Mouse (Mus musculus): ENCODE results near the gene Pxylp1. TPM values are rescaled to one million over a fixed set of nuclear protein-coding genes. Genes with fewer than 3 reads are reported as not detected.

Gene Pxylp1
- polyA plus RNA-seq, 1 experiment from 2014 or later = 22.8 TPM

- Histone ChIP-seq H3K36me3 (no peaks in the 10 kb centered on the region), H3K27me3 (ENCODE audit: insufficient read depth, poor library complexity, severe bottlenecking) (no peaks in the 10 kb centered on the region), H3K27ac (no peak overlapping the region), H3K4me3 (no peak overlapping the region), H3K9me3 (no peaks in the 10 kb centered on the region), H3K4me1 (peaks cover 67% of the 10 kb centered on the region)
- WGBS = 91% methylated on average over 5 of the region's 5 CpGs
- no peak for DNase-seq (ENCODE audit: low spot score)
Measured at GRCm38 (mm10) chr9:96866196-96866595, 26.3 kb downstream of the Pxylp1 start.

GRCm38 (mm10) chr9:96865473-96866050 lies 26.9 kb downstream of the Pxylp1 start:
- 72% methylated on average over 16 of the region's 16 CpGs for WGBS
- Histone ChIP-seq H3K36me3 (no peaks in the 10 kb centered on the region), H3K4me1 (peaks cover 73% of the 10 kb centered on the region), H3K9me3 (no peaks in the 10 kb centered on the region), H3K27me3 (ENCODE audit: insufficient read depth, poor library complexity, severe bottlenecking) (no peaks in the 10 kb centered on the region), H3K4me3 (no peak overlapping the region), H3K27ac (no peak overlapping the region)
- DNase-seq (ENCODE audit: low spot score) = no peak

GRCm38 (mm10) chr9:96863539-96863938 lies 28.9 kb downstream of the Pxylp1 start:
- no peak for DNase-seq (ENCODE audit: low spot score)
- peaks cover 84% of the 10 kb centered on the region for H3K4me1 ChIP-seq
- WGBS = 22% methylated on average over 3 of the region's 3 CpGs
- H3K9me3 ChIP-seq = no peaks in the 10 kb centered on the region
- H3K4me3 ChIP-seq = no peak overlapping the region
- H3K36me3 ChIP-seq = no peaks in the 10 kb centered on the region
- H3K27ac ChIP-seq = peak overlapping the region; percentile 11; the same call in 1 of the 2 replicates
- no peaks in the 10 kb centered on the region for H3K27me3 ChIP-seq (ENCODE audit: insufficient read depth, poor library complexity, severe bottlenecking)

GRCm38 (mm10) chr9:96862836-96863235 lies 29.6 kb downstream of the Pxylp1 start:
- H3K4me1 ChIP-seq = peaks cover 87% of the 10 kb centered on the region
- no peaks in the 10 kb centered on the region for H3K9me3 ChIP-seq
- no peaks in the 10 kb centered on the region for H3K36me3 ChIP-seq
- WGBS = 50% methylated on average over 4 of the region's 4 CpGs
- DNase-seq (ENCODE audit: low spot score) = no peak
- H3K27ac ChIP-seq = no peak overlapping the region
- no peaks in the 10 kb centered on the region for H3K27me3 ChIP-seq (ENCODE audit: insufficient read depth, poor library complexity, severe bottlenecking)
- no peak overlapping the region for H3K4me3 ChIP-seq

GRCm38 (mm10) chr9:96861092-96861487 lies 31.4 kb downstream of the Pxylp1 start:
- H3K36me3 ChIP-seq = no peaks in the 10 kb centered on the region
- H3K9me3 ChIP-seq = no peaks in the 10 kb centered on the region
- 74% methylated on average over 10 of the region's 10 CpGs for WGBS
- H3K27ac ChIP-seq = peak overlapping the region; percentile 76; the same call in 1 of the 2 replicates
- peaks cover 80% of the 10 kb centered on the region for H3K4me1 ChIP-seq
- DNase-seq (ENCODE audit: low spot score) = no peak
- H3K4me3 ChIP-seq = no peak overlapping the region
- no peaks in the 10 kb centered on the region for H3K27me3 ChIP-seq (ENCODE audit: insufficient read depth, poor library complexity, severe bottlenecking)

- WGBS = 84% methylated on average over 5 of the region's 5 CpGs
- no peaks in the 10 kb centered on the region for H3K36me3 ChIP-seq
- H3K4me1 ChIP-seq = peaks cover 76% of the 10 kb centered on the region
- peak overlapping the region; percentile 76; the same call in 1 of the 2 replicates for H3K27ac ChIP-seq
- H3K27me3 ChIP-seq (ENCODE audit: insufficient read depth, poor library complexity, severe bottlenecking) = no peaks in the 10 kb centered on the region
- DNase-seq (ENCODE audit: low spot score) = no peak
- H3K4me3 ChIP-seq = no peak overlapping the region
- H3K9me3 ChIP-seq = no peaks in the 10 kb centered on the region
Measured at GRCm38 (mm10) chr9:96860380-96861091, 31.9 kb downstream of the Pxylp1 start.

GRCm38 (mm10) chr9:96859027-96859426 lies 33.4 kb downstream of the Pxylp1 start:
- 42% methylated on average over 2 of the region's 2 CpGs for WGBS
- no peak overlapping the region for H3K4me3 ChIP-seq
- no peak for DNase-seq (ENCODE audit: low spot score)
- H3K27me3 ChIP-seq (ENCODE audit: insufficient read depth, poor library complexity, severe bottlenecking) = no peaks in the 10 kb centered on the region
- H3K9me3 ChIP-seq = no peaks in the 10 kb centered on the region
- no peaks in the 10 kb centered on the region for H3K36me3 ChIP-seq
- peak overlapping the region; percentile 56; the same call in 1 of the 2 replicates for H3K27ac ChIP-seq
- H3K4me1 ChIP-seq = peaks cover 65% of the 10 kb centered on the region

- H3K36me3 ChIP-seq = no peaks in the 10 kb centered on the region
- 51% methylated on average over 4 of the region's 4 CpGs for WGBS
- no peak overlapping the region for H3K4me3 ChIP-seq
- no peaks in the 10 kb centered on the region for H3K9me3 ChIP-seq
- H3K27me3 ChIP-seq (ENCODE audit: insufficient read depth, poor library complexity, severe bottlenecking) = no peaks in the 10 kb centered on the region
- no peak overlapping the region; the same call in 1 of the 2 replicates for H3K27ac ChIP-seq
- DNase-seq (ENCODE audit: low spot score) = no peak
- H3K4me1 ChIP-seq = peaks cover 53% of the 10 kb centered on the region
Measured at GRCm38 (mm10) chr9:96857838-96858237, 34.6 kb downstream of the Pxylp1 start.

GRCm38 (mm10) chr9:96853300-96854186 lies 38.9 kb downstream of the Pxylp1 start:
- Histone ChIP-seq H3K27me3 (ENCODE audit: insufficient read depth, poor library complexity, severe bottlenecking) (no peaks in the 10 kb centered on the region), H3K9me3 (no peaks in the 10 kb centered on the region), H3K4me3 (no peak overlapping the region), H3K36me3 (no peaks in the 10 kb centered on the region), H3K4me1 (peaks cover 13% of the 10 kb centered on the region), H3K27ac (no peak overlapping the region)
- 77% methylated on average over 16 of the region's 16 CpGs for WGBS
- no peak for DNase-seq (ENCODE audit: low spot score)

- Histone ChIP-seq H3K4me3 (no peak overlapping the region), H3K27ac (no peak overlapping the region), H3K4me1 (no peaks in the 10 kb centered on the region), H3K9me3 (no peaks in the 10 kb centered on the region), H3K36me3 (0 out of 2 replicates have a peak, but pooled peaks cover 2% of the 10 kb centered on the region), H3K27me3 (ENCODE audit: insufficient read depth, poor library complexity, severe bottlenecking) (no peaks in the 10 kb centered on the region)
- WGBS = 69% methylated on average over 7 of the region's 7 CpGs
- no peak for DNase-seq (ENCODE audit: low spot score)
Measured at GRCm38 (mm10) chr9:96851634-96852033, 40.8 kb downstream of the Pxylp1 start.

- H3K27me3 ChIP-seq (ENCODE audit: insufficient read depth, poor library complexity, severe bottlenecking) = no peaks in the 10 kb centered on the region
- no peaks in the 10 kb centered on the region for H3K9me3 ChIP-seq
- no peak overlapping the region for H3K27ac ChIP-seq
- no peaks in the 10 kb centered on the region for H3K4me1 ChIP-seq
- H3K36me3 ChIP-seq = 0 out of 2 replicates have a peak, but pooled peaks cover 2% of the 10 kb centered on the region
- DNase-seq (ENCODE audit: low spot score) = no peak
- WGBS = 75% methylated on average over 7 of the region's 7 CpGs
- no peak overlapping the region for H3K4me3 ChIP-seq
Measured at GRCm38 (mm10) chr9:96851036-96851435, 41.4 kb downstream of the Pxylp1 start.

- no peak for DNase-seq (ENCODE audit: low spot score)
- Histone ChIP-seq H3K4me1 (no peaks in the 10 kb centered on the region), H3K4me3 (no peak overlapping the region), H3K27ac (no peak overlapping the region), H3K9me3 (no peaks in the 10 kb centered on the region), H3K27me3 (ENCODE audit: insufficient read depth, poor library complexity, severe bottlenecking) (no peaks in the 10 kb centered on the region), H3K36me3 (0 out of 2 replicates have a peak, but pooled peaks cover 2% of the 10 kb centered on the region)
- 67% methylated on average over 5 of the region's 5 CpGs for WGBS
Measured at GRCm38 (mm10) chr9:96849012-96849411, 43.5 kb downstream of the Pxylp1 start.

- H3K4me1 ChIP-seq = no peaks in the 10 kb centered on the region
- H3K36me3 ChIP-seq = peaks cover 13% of the 10 kb centered on the region
- WGBS = 89% methylated on average over 8 of the region's 8 CpGs
- no peak overlapping the region for H3K4me3 ChIP-seq
- 0 out of 2 replicates have a peak, but pooled peaks cover 2% of the 10 kb centered on the region for H3K9me3 ChIP-seq
- H3K27ac ChIP-seq = no peak overlapping the region
- DNase-seq (ENCODE audit: low spot score) = no peak
- H3K27me3 ChIP-seq (ENCODE audit: insufficient read depth, poor library complexity, severe bottlenecking) = no peaks in the 10 kb centered on the region
Measured at GRCm38 (mm10) chr9:96846361-96846760, 46.1 kb downstream of the Pxylp1 start.
